Mouse (Mus musculus) stomach, embryonic 16.5 days (tissue): ENCODE measurements around the gene Fyttd1. TPM values are rescaled to one million over a fixed set of nuclear protein-coding genes. Genes with fewer than 3 reads are reported as not detected.

ENCODE experiments used
- ATAC-seq: fragments of 200-750 bp; cut with Nextera tagmentation; 2 replicates; pipeline ENCODE4 v1.8.0; 2017; ENCODE audit warnings: moderate number of reproducible peaks, moderate TSS enrichment; ENCODE audit not compliant: insufficient read depth, low FRiP score
- H3K27ac ChIP-seq: fragments of 300-500 bp; sonication (generic); 2 replicates; pipeline ENCODE4 v1.5.1; 2014; ENCODE audit warnings: low read length
- H3K27me3 ChIP-seq: fragments of 300-500 bp; sonication (generic); 2 replicates; pipeline ENCODE4 v1.6.1; 2014; ENCODE audit warnings: low read length, control low read depth, mixed read lengths; ENCODE audit not compliant: control insufficient read depth, insufficient read depth
- H3K36me3 ChIP-seq: fragments of 300-500 bp; sonication (generic); 2 replicates; pipeline ENCODE4 v1.6.1; 2014; ENCODE audit warnings: low read length; ENCODE audit not compliant: control insufficient read depth, insufficient read depth
- H3K4me1 ChIP-seq: fragments of 300-500 bp; sonication (generic); 2 replicates; pipeline ENCODE4 v1.6.1; 2014; ENCODE audit warnings: low read length, control low read depth, mixed read lengths; ENCODE audit not compliant: control insufficient read depth, insufficient read depth
- H3K4me2 ChIP-seq: fragments of 300-500 bp; sonication (generic); 2 replicates; pipeline ENCODE4 v1.6.1; 2014; ENCODE audit warnings: low read depth, low read length, mixed read lengths
- H3K4me3 ChIP-seq: fragments of 300-500 bp; sonication (generic); replicated peaks from 2 replicates; pipeline ENCODE4 v1.5.1; 2014; ENCODE audit warnings: mild to moderate bottlenecking, low read length
- H3K9ac ChIP-seq: fragments of 300-500 bp; sonication (generic); 2 replicates; pipeline ENCODE4 v1.6.1; 2014; ENCODE audit warnings: low read length
- H3K9me3 ChIP-seq: fragments of 300-500 bp; sonication (generic); replicated peaks from 2 replicates; pipeline ENCODE4 v1.6.1; 2016; ENCODE audit warnings: low read length, control low read depth; ENCODE audit not compliant: control insufficient read depth
- WGBS: fragments of 180-500 bp; shearing (Covaris S2); extraction: QIAGEN DNeasy Blood & Tissue Kit; methylation state at CpG from one replicate; pipeline ENCODE4 v1.1.7; 2014; 5-methylcytosine and 5-hydroxymethylcytosine counted together
- polyA plus RNA-seq: library from polyadenylated mRNA; unstranded; fragments of >200 nt; fragmentation: Nextera tagmentation; extraction: Ambion mirVana; gene quantifications from 2 replicates; pipeline ENCODE4 v1.2.1, GENCODE M21; 2015

The Fyttd1 gene
- polyA plus RNA-seq, 1 experiment from 2014 or later: 92.5 TPM

DNA sequence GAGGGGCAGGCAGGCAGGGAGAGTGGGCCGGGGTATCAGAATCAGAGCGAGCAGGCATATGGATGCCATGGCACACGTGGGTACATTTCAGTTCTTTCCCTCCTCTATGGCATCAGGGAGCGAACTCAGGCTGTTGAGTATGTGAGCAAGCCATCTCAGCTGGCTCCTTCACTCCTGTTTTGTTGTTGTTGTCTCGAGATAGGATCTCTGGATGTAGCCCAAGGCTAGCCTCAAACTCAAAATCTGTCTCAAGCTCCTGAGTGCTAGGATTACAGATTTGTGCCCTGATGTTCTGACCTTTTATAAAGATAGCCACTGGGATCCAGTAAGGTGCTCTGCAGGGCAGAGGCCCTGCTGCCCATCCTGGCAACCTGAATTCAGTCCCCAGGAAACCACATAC lies 71.4 kb downstream of the Fyttd1 start:
- Histone ChIP-seq H3K36me3 (no peaks in the 10 kb centered on the region), H3K9me3 (no peaks in the 10 kb centered on the region), H3K9ac (no peak overlapping the region), H3K27ac (no peak overlapping the region), H3K27me3 (no peaks in the 10 kb centered on the region), H3K4me1 (no peaks in the 10 kb centered on the region), H3K4me2 (no peak overlapping the region), H3K4me3 (no peak overlapping the region)
- 89% methylated on average over 5 of the region's 5 CpGs for WGBS
- ATAC-seq: no peak

- Histone ChIP-seq H3K9ac (no peak overlapping the region), H3K27me3 (no peaks in the 10 kb centered on the region), H3K27ac (no peak overlapping the region), H3K9me3 (no peaks in the 10 kb centered on the region), H3K4me3 (no peak overlapping the region), H3K36me3 (no peaks in the 10 kb centered on the region), H3K4me2 (no peak overlapping the region), H3K4me1 (no peaks in the 10 kb centered on the region)
- no peak for ATAC-seq
These were observed 72.0 kb downstream of the Fyttd1 start for GRCm38 (mm10) chr16:32949281-32949680.

- Histone ChIP-seq H3K9me3 (no peaks in the 10 kb centered on the region), H3K27ac (no peak overlapping the region), H3K9ac (no peak overlapping the region), H3K36me3 (peaks cover 6% of the 10 kb centered on the region; the same call in 1 of the 2 replicates), H3K4me1 (no peaks in the 10 kb centered on the region), H3K27me3 (no peaks in the 10 kb centered on the region), H3K4me2 (no peak overlapping the region), H3K4me3 (no peak overlapping the region)
- WGBS: 91% methylated on average over 2 of the region's 2 CpGs
- no peak for ATAC-seq
These were observed 73.8 kb downstream of the Fyttd1 start for GRCm38 (mm10) chr16:32951074-32951473.

- no peak overlapping the region for H3K4me3 ChIP-seq
- H3K27me3 ChIP-seq: no peaks in the 10 kb centered on the region
- ATAC-seq: no peak
- H3K36me3 ChIP-seq: peaks cover 6% of the 10 kb centered on the region; the same call in 1 of the 2 replicates
- no peak overlapping the region for H3K27ac ChIP-seq
- H3K4me1 ChIP-seq: no peaks in the 10 kb centered on the region
- WGBS: 71% methylated on average over 5 of the region's 5 CpGs
- H3K9me3 ChIP-seq: no peaks in the 10 kb centered on the region
- H3K9ac ChIP-seq: no peak overlapping the region
- H3K4me2 ChIP-seq: no peak overlapping the region
These were observed 76.5 kb downstream of the Fyttd1 start for GRCm38 (mm10) chr16:32953806-32954205.

DNA sequence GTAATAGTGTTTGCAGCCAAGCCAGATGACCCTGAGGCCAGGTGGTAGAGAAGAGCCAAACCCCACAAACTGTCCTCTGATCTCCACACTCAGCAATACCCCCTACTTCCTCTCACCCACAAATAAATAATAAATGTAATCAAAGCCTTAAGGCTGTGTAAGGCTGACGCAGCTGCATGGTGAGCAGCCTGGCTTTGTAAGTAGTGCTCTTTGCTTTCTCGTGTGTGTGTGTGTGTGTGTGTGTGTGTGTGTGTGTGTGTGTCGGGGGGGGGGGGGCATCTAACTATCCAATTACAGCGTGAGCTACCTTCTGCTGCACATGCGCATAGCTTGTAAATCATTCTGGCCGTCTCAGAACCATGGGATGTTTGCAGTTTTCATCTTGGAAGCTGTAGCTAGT lies 77.0 kb downstream of the Fyttd1 start:
- Histone ChIP-seq H3K27me3 (no peaks in the 10 kb centered on the region), H3K9me3 (no peaks in the 10 kb centered on the region), H3K36me3 (peaks cover 6% of the 10 kb centered on the region; the same call in 1 of the 2 replicates), H3K4me2 (no peak overlapping the region), H3K9ac (no peak overlapping the region), H3K27ac (no peak overlapping the region), H3K4me1 (no peaks in the 10 kb centered on the region), H3K4me3 (no peak overlapping the region)
- 69% methylated on average over 6 of the region's 6 CpGs for WGBS
- ATAC-seq: no peak

GRCm38 (mm10) chr16:32956889-32957288 lies 79.6 kb downstream of the Fyttd1 start:
- no peak overlapping the region for H3K4me3 ChIP-seq
- ATAC-seq: no peak
- no peak overlapping the region for H3K27ac ChIP-seq
- H3K36me3 ChIP-seq: peaks cover 13% of the 10 kb centered on the region; the same call in 1 of the 2 replicates
- no peaks in the 10 kb centered on the region for H3K27me3 ChIP-seq
- H3K4me2 ChIP-seq: no peak overlapping the region
- no peaks in the 10 kb centered on the region for H3K9me3 ChIP-seq
- 53% methylated on average over 5 of the region's 5 CpGs for WGBS
- H3K4me1 ChIP-seq: no peaks in the 10 kb centered on the region
- no peak overlapping the region for H3K9ac ChIP-seq

Other genes starting within 250 kb of the Fyttd1 start
- 10.6 TPM in 2 replicates for gene Tnk2, start 233.6 kb upstream of the Fyttd1 start, polyA plus RNA-seq
- gene Muc4, start 141.6 kb upstream of the Fyttd1 start, polyA plus RNA-seq: 5.6 and 6.4 TPM in 2 replicates
- 0.22 and 0.31 TPM in 2 replicates for gene Muc20, start 80.1 kb upstream of the Fyttd1 start, polyA plus RNA-seq
- gene Smbd1, start 67.0 kb upstream of the Fyttd1 start, polyA plus RNA-seq: 0.27 TPM in 1 of 2 replicates, not detected in the other
- 24.3 and 24.7 TPM in 2 replicates for gene Rubcn, start 266 bp downstream of the Fyttd1 start, polyA plus RNA-seq
- 14.8 and 15.5 TPM in 2 replicates for gene Lrch3, start 36.6 kb downstream of the Fyttd1 start, polyA plus RNA-seq
- 2.4 TPM in 2 replicates for gene Iqcg, start 178.7 kb downstream of the Fyttd1 start, polyA plus RNA-seq
- gene Rpl35a, start 179.0 kb downstream of the Fyttd1 start, polyA plus RNA-seq: 790 and 946 TPM in 2 replicates
- 2.6 and 2.8 TPM in 2 replicates for gene Lmln, start 185.0 kb downstream of the Fyttd1 start, polyA plus RNA-seq